Mouse (Mus musculus) forebrain, postnatal 0 days (tissue): ENCODE measurements around the gene Fat1. TPM values are rescaled to one million over a fixed set of nuclear protein-coding genes. Genes with fewer than 3 reads are reported as not detected.

Source experiments
- ATAC-seq: fragments of 200-750 bp; cut with Nextera tagmentation; 2 replicates; pipeline ENCODE4 v1.8.0; 2017; ENCODE audit warnings: mild to moderate bottlenecking, moderate library complexity
- DNase-seq: peaks from one replicate; pipeline ENCODE4 v3.0.0-alpha.2; 2015
- H3K27ac ChIP-seq: fragments of 300-500 bp; sonication (generic); 2 replicates; pipeline ENCODE4 v1.5.1; 2014; ENCODE audit warnings: low read depth, mild to moderate bottlenecking, antibody characterized with exemption, low read length, moderate library complexity, mixed read lengths
- H3K27me3 ChIP-seq: fragments of 300-500 bp; sonication (generic); 2 replicates; pipeline ENCODE4 v1.6.1; 2014; ENCODE audit warnings: mild to moderate bottlenecking, low read length, mixed read lengths; ENCODE audit not compliant: insufficient read depth
- H3K36me3 ChIP-seq: fragments of 300-500 bp; sonication (generic); 2 replicates; pipeline ENCODE4 v1.6.1; 2014; ENCODE audit warnings: mild to moderate bottlenecking, moderate library complexity; ENCODE audit not compliant: insufficient read depth
- H3K4me1 ChIP-seq: fragments of 300-500 bp; sonication (generic); 2 replicates; pipeline ENCODE4 v1.6.1; 2014; ENCODE audit warnings: antibody characterized with exemption; ENCODE audit not compliant: insufficient read depth
- H3K4me2 ChIP-seq: fragments of 300-500 bp; sonication (generic); 2 replicates; pipeline ENCODE4 v1.6.1; 2014; ENCODE audit warnings: low read depth, mild to moderate bottlenecking, moderate library complexity
- H3K4me3 ChIP-seq: fragments of 300-500 bp; sonication (generic); 2 replicates; pipeline ENCODE4 v1.5.1; 2014; ENCODE audit warnings: low read depth, low read length, mixed read lengths
- H3K9ac ChIP-seq: fragments of 300-500 bp; sonication (generic); 2 replicates; pipeline ENCODE4 v1.6.1; 2014; ENCODE audit warnings: mild to moderate bottlenecking
- H3K9me3 ChIP-seq: fragments of 300-500 bp; sonication (generic); 2 replicates; pipeline ENCODE4 v1.6.1; 2016; ENCODE audit warnings: low read length
- CTCF ChIP-seq: sonication (generic); IDR thresholded peaks from 2 replicates; pipeline ENCODE4 v1.5.1; 2016; ENCODE audit warnings: antibody characterized with exemption, control low read depth, low read depth
- WGBS: fragments of 180-500 bp; shearing (Covaris S2); extraction: QIAGEN DNeasy Blood & Tissue Kit; methylation state at CpG from one replicate; pipeline ENCODE4 v1.1.7; 2014; 5-methylcytosine and 5-hydroxymethylcytosine counted together
- polyA plus RNA-seq: library from polyadenylated mRNA; unstranded; fragments of >200 nt; fragmentation: Nextera tagmentation; extraction: Ambion mirVana; gene quantifications from 2 replicates; pipeline ENCODE4 v1.2.1, GENCODE M21; 2015
- total RNA-seq: library from RNA; depleted of rRNA; stranded (reverse); fragments of >200 nt; gene quantifications from 2 replicates; pipeline ENCODE4 v1.2.3, GENCODE M21; 2014

Gene Fat1
- total and polyA plus RNA-seq, 2 experiments from 2014 or later: 8.0 to 66.7 TPM

- DNase-seq (peak; percentile 73), ATAC-seq (no peak)
- TF ChIP-seq CTCF: peak; percentile 59
- Histone ChIP-seq H3K9me3 (no peaks in the 10 kb centered on the region), H3K4me2 (peak overlapping the region; percentile 95), H3K27me3 (no peaks in the 10 kb centered on the region; the same call in 1 of the 2 replicates), H3K36me3 (no peaks in the 10 kb centered on the region), H3K9ac (peak overlapping the region; percentile 52), H3K27ac (peak overlapping the region; percentile 54; the same call in 1 of the 2 replicates), H3K4me1 (no peaks in the 10 kb centered on the region), H3K4me3 (peak overlapping the region; percentile 73)
- WGBS: 1% methylated on average over 34 of the region's 34 CpGs
These were observed 2.0 kb downstream of the Fat1 start for GRCm38 (mm10) chr8:44937141-44937825.

DNA sequence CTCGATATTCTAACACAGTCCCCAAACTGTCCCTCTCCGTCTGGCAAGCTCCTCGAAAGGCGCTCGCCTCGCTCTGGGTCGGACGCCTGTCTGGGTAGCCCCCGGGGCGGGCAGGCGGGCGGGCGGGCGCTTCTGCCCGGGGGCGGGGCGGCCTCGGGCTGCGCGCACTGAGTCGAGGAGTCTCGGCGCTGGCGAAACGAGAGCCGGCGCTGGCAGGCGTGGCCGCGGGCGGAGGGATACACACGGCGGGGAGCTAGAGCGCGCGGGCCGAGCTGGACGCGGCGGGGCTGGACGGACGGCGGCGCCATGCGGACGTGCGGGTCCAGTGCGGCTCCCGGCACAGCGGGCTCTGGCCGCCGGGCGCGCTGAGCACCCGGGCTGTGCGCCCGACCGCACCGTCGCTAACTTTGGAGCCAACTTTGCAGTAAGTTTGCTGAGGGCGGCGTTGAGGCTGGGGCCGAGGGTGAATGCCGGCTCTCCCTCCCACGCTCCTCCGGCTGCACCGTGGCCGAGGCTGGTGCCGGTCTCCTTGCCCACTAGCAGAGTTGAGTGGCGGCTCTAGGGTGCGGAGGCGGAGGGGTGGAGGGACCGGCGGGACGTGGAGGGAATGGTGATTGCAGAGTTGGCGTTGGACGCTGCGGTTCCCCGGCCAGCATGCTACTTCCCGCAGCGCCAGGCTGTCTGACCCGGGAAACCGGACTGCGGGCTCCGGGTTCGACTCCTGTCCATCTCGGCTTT lies 2.8 kb downstream of the Fat1 start:
- Histone ChIP-seq H3K4me3 (peak overlapping the region; percentile 73), H3K36me3 (no peaks in the 10 kb centered on the region), H3K27me3 (no peaks in the 10 kb centered on the region), H3K9ac (peak overlapping the region; percentile 52), H3K4me1 (no peaks in the 10 kb centered on the region), H3K27ac (peak overlapping the region; percentile 54; the same call in 1 of the 2 replicates), H3K9me3 (no peaks in the 10 kb centered on the region), H3K4me2 (peak overlapping the region; percentile 95)
- TF ChIP-seq CTCF: peak; percentile 31
- peak; percentile 92 for DNase-seq
- peak; percentile 83 for ATAC-seq
- under 1% methylated on average over 74 of the region's 87 CpGs for WGBS

DNA sequence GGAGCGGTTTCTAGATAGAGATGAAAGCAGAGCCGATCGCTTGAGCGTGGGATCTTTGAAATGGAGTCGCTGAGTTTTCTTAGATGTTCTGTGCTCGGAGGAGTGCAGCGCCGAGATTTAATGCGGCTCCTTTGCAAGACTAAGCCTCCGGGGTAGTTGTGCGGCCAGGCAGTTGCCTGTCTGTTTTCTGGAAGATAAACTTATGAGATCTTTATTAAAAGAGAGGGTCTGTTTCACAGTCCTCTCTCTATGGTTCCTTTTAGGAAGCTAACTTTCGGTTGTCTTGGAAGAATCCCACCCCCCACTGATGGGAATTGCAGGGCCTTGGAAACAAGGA lies 3.4 kb downstream of the Fat1 start:
- no peaks in the 10 kb centered on the region for H3K9me3 ChIP-seq
- TF ChIP-seq CTCF: no peak
- peak overlapping the region; percentile 95 for H3K4me2 ChIP-seq
- no peak for DNase-seq
- no peaks in the 10 kb centered on the region for H3K36me3 ChIP-seq
- H3K27me3 ChIP-seq: no peaks in the 10 kb centered on the region
- no peak for ATAC-seq
- peak overlapping the region; percentile 6; the same call in 1 of the 2 replicates for H3K27ac ChIP-seq
- H3K4me3 ChIP-seq: peak overlapping the region; percentile 73
- peak overlapping the region; percentile 52; the same call in 1 of the 2 replicates for H3K9ac ChIP-seq
- no peaks in the 10 kb centered on the region for H3K4me1 ChIP-seq
- 1% methylated on average over 12 of the region's 12 CpGs for WGBS

DNA sequence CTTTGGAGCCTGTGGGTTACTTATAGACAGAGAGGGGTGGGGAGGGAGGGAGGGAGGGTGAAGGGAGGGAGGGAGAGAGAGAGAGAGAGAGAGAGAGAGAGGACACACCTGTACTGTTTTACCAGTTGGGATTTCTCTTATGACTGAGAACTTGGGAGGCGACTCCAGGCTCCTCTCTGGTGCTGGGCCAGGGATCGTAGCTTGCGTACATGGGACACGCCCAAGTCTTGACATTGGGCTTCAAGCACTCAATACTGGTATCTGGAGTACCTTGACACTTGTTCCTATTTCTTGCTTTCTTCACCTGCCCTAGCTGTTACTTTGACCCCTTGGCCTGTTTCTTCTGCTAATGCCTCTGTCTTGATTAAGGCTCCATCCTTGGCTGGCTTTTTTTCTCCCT lies 10.3 kb downstream of the Fat1 start:
- Histone ChIP-seq H3K4me1 (0 out of 2 replicates have a peak, but pooled peaks cover 5% of the 10 kb centered on the region), H3K9me3 (no peaks in the 10 kb centered on the region), H3K4me3 (no peak overlapping the region), H3K4me2 (no peak overlapping the region), H3K27ac (no peak overlapping the region), H3K9ac (no peak overlapping the region), H3K36me3 (peaks cover 6% of the 10 kb centered on the region), H3K27me3 (no peaks in the 10 kb centered on the region)
- no peak for DNase-seq
- 100% methylated on average over 4 of the region's 4 CpGs for WGBS
- TF ChIP-seq CTCF: no peak
- no peak for ATAC-seq

- H3K4me1 ChIP-seq: 0 out of 2 replicates have a peak, but pooled peaks cover 5% of the 10 kb centered on the region
- H3K9ac ChIP-seq: no peak overlapping the region
- DNase-seq (no peak), ATAC-seq (no peak)
- H3K27me3 ChIP-seq: no peaks in the 10 kb centered on the region
- 0 out of 2 replicates have a peak, but pooled peaks cover 4% of the 10 kb centered on the region for H3K9me3 ChIP-seq
- peaks cover 36% of the 10 kb centered on the region for H3K36me3 ChIP-seq
- no peak for TF ChIP-seq CTCF
- H3K4me3 ChIP-seq: no peak overlapping the region
- no peak overlapping the region for H3K4me2 ChIP-seq
- 47% methylated on average over 9 of the region's 9 CpGs for WGBS
- no peak overlapping the region for H3K27ac ChIP-seq
These were observed 13.3 kb downstream of the Fat1 start for GRCm38 (mm10) chr8:44948597-44948996.

- Histone ChIP-seq H3K27ac (no peak overlapping the region), H3K4me2 (no peak overlapping the region), H3K4me1 (no peaks in the 10 kb centered on the region), H3K9ac (no peak overlapping the region), H3K27me3 (no peaks in the 10 kb centered on the region), H3K36me3 (no peaks in the 10 kb centered on the region), H3K4me3 (no peak overlapping the region), H3K9me3 (no peaks in the 10 kb centered on the region)
- no peak for TF ChIP-seq CTCF
- ATAC-seq (no peak), DNase-seq (no peak)
- 51% methylated on average over 10 of the region's 10 CpGs for WGBS
These were observed 25.2 kb downstream of the Fat1 start for GRCm38 (mm10) chr8:44960455-44960854.

- Histone ChIP-seq H3K27me3 (no peaks in the 10 kb centered on the region), H3K4me3 (no peak overlapping the region), H3K9me3 (no peaks in the 10 kb centered on the region), H3K9ac (no peak overlapping the region), H3K36me3 (no peaks in the 10 kb centered on the region), H3K4me1 (no peaks in the 10 kb centered on the region), H3K4me2 (no peak overlapping the region), H3K27ac (no peak overlapping the region)
- TF ChIP-seq CTCF: no peak
- WGBS: 63% methylated on average over 5 of the region's 5 CpGs
- ATAC-seq (no peak), DNase-seq (no peak)
These were observed 25.7 kb downstream of the Fat1 start for GRCm38 (mm10) chr8:44960906-44961305.
